Mouse (Mus musculus): ENCODE measurements at regions not wholly inside any gene's neighbourhood (a gene's known extent, or its start where the extent isn't known, plus 50 kb on each side); places are given as distances from the start of the nearest gene placed in this dataset.

DNA sequence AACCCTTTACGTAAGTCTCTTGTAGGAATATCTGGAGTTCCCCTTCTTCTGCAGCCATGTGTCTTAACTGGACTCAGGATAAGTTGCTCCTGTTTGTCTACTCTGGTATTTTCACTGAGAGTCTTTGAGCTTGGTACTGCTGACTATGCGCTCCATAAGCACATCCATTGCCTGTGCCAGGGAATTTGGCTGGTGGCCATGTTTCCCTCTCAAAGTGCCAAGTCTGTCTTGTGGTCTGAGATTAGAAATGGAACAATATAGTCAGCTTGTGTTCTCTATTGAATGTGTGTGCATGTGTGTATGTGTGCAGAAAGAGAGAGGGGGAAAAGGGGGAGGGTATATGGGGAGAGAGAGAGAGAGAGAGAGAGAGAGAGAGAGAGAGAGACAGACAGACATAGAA is 263.7 kb downstream of the Olfm4 start:
- DNase-seq = peak; percentile 64

DNA sequence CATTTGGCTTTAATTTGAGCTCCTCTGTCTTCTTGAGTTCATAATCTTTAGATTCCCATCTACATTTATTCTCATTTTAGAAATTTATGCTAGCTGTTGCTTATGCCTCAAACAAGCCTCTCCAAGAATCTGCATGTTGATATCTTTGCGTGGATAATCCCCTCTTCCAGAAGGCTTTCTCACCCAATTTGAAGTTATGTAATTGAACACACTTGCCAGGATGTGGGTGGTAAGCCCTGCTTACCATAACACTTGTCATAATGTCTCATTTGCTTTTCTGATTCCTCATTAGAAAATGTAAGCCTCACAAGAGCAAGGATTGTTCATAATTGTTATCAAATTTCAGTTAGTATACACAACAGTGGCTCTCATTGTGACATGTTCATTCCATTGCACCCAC is 266.0 kb downstream of the Olfm4 start:
- no peak for DNase-seq

DNA sequence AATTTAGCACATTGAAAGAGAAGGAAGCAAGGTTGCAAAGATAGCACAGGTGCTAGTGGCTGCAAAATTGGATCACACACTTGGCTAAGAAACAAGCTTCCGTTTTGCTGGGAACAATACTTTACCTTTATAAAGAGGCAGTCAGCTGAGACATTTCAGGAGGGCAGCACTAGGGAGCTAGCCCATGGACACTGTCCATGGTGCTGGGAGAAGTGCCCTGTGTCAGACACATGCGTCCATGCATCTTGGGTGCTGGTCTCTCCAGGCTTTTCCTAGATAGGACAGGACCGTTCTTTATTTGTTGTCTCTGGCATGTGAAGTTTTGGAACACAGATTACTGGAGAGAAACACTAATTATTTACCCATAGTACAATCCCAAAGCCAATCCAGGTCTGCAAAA is 273.2 kb downstream of the Olfm4 start:
- no peak for DNase-seq

DNA sequence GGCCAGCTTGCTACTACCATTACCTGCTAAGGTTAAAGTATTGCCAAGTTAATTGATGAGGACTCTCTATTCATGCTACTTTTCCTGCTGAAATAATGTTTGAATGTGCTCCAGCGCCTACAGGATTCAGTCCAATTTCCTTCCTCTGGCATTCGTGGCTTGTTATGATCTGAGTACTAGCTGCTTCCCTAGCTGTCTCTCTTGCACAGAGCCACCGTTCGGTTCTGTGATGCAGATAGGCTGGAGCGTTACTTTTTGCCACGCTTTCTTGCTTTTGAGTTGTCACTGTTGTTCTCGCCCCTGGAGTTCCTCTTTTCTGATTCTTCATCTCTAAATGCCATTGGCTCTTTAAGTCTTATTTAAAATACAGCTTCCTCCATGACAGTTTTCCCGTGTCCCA is 279.3 kb downstream of the Olfm4 start:
- no peak for DNase-seq

DNA sequence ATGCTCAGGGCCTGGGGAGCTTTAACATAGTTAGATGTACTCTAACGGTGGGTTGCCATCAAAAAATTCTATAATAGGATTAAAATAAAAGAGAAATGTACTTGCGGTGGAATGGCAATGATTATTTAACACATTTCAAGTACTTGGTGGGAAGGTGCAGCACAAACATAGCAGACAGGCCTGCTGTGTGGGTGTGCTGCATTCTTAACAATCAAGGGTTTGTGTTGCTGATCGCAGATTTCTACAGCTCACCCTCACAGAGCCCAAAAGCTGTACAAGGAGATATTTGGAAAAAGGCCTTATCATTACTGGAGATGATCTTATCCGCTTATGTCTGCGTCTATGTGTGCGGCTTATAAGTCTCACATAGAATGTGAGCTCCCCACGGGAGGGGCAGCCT is 281.2 kb downstream of the Olfm4 start:
- DNase-seq = no peak

DNA sequence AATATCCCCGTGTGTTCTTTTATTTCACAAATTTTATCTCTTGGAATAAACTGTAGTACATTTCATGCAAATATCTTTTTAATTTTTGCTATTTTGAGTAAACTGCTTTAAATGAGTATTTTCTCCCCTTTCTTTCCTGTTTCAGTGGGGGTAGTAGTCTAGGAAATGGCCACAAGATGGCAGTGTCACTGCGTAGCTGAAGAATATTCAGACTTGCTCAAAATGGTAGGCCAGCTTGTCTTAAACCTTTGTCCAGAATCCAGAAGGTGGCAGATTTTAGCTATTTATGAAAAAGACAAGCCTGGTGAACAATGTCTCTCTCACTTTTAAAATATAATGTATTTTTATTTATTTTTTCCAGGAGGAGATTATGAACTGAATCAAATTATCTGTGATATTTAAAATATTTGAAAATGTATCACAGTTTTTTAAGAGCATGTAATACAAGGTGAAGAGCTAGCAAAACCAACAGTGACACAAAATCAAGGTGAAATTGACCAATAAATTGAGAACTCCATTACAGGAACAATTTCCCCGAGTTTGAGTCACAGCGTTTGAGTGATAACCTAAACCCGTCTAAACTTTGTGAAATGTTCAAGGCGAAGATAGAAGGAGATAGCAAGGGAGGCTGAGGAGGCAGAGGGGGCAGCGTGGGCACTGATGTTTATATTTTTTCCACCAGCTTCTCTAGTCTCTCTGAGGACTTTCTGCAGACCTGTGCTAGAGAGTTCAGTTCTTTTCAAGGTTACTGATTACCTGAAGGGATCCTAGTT is 285.5 kb downstream of the Olfm4 start:
- peak; percentile 35 for DNase-seq

DNA sequence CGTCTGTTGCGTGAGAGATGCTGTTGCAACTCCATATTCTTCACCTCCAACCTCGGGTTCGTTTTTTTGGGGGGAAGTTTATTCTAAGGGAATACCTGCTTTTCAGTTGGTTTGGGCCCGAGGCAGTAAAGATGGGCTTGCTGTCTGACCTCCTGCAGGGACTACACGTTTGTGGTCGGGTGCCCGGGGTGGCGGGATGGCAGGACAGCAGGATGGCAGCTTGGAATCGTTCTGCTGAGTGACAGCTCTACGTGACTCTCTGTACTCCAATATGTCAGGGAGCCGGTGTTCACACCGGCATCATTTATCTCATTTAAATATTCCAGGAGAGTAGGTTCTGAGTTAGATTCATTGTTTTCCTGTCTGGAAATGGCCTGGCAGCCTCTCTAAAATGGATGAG is 286.2 kb downstream of the Olfm4 start:
- DNase-seq = no peak

DNA sequence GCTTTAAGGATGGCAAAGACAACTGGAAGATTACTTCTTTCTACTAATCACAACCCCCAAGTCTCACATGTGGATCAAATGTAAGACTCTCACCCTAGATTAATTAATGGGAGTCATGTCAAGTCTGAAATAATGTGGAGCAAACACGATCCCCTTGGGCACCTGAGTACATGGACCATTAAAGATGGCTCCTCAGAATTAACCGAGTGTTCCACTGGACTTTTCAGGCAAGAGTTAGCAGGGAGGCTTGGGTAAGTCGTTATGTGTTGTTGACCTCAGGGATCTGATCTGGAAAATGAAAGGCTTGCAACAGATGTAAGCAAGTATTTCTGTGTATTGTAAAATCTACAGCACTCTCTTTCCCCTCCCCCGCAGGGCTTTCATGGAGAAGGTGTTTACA is 296.3 kb downstream of the Olfm4 start:
- no peak for DNase-seq

DNA sequence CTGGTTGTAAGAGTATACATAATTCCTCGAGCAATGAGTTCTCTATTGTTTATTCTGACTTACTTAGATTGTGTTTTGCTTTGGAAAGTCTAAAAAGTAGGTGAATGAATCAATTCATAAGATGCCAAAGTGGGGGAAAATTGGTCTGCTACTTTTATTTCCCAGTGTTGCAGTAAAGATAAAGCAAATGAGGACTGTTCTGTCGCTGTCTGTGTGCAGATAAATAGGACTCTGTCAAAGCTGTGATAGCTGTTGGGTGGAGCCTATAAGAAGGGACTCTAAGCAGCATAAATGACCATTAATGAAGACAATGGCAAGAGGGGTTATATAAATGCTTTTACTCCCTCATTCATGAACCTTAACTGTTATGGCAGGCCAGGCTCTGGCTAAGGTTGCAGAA is 299.8 kb downstream of the Olfm4 start:
- no peak for DNase-seq

DNA sequence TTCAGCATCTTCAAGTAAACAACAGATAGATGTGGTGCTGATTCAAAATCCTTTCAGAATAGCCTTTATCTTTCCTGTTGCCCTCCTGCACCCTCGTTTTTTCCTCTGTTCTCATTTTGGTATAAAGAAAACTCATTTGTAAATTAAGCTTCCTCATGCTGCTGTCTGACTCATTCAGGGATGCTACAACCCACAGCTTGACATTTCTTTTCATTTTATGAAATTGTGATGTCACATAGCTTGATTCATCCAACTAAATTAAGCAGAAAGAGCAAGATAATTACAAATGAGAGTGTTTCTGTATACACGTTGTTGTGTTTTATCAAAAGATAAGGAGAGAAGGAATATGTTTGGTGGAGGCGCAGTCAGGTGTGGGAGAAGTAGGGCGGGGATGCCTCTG is 307.5 kb downstream of the Olfm4 start:
- no peak for DNase-seq

DNA sequence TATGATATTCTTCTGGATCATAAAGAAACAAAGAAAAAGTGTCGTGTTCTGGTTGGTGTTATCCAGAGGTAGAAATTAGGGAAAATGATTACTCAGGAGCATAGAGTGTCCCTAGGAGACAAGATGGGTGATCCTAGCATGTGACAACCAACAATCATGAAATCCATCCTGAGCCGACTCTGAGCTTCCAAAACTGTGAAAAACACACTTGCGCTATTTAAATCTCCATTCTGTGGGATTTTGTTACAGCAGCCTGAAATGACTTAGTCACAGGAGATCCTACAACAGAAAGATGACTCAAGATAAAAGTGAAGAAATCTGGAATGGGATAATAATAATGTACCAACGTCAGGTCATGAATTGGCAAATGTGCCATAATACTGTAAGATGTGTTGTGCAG is 309.5 kb downstream of the Olfm4 start:
- no peak for DNase-seq

DNA sequence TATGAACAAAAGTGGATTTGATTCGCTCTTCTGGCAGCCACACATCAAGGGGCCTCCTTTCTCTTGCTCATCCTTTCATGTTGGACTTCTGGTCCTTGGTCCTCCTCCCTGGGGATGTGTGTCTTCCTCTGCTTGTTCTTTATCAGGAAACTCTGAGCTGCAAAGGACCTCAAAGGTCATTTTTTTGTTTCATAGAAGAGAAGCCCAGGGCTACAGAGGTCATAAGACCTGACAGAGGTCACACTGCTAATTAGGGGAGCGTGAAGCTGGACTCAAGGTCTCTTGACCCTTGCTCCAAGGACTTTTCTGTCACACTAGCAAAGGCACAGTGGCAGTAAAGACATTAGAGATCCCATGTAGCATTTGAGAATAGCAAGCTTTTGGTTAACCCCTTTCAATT is 345.8 kb downstream of the Olfm4 start:
- no peak for DNase-seq

DNA sequence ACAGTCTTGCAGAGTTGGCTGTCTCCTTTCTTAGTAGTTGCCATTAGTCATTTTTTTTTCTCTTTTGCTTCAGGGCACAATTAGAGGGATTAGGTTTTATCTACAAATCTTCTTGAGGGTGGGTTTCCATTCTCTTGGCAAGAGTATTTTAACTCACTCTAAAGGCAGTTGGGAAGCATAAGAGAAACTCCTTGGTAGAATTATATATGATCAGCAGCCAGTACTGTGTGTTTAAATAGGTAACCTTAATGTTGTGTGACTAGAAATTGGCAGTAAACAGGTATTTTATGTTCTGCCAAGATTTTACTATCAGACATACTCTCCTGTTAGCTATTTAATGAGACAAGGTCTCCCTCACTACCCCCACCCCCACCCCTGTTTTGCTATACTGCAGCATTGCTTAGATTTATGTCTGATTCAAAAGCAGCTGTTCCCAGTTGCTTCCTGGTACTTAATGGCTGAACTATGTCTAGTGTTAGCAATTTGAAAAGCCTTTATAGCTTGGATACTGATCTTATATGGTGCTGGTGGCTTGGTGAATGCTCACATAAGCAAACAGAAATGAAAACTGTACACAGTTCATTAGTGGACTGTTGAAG is 378.2 kb downstream of the Olfm4 start:
- no peak for DNase-seq

DNA sequence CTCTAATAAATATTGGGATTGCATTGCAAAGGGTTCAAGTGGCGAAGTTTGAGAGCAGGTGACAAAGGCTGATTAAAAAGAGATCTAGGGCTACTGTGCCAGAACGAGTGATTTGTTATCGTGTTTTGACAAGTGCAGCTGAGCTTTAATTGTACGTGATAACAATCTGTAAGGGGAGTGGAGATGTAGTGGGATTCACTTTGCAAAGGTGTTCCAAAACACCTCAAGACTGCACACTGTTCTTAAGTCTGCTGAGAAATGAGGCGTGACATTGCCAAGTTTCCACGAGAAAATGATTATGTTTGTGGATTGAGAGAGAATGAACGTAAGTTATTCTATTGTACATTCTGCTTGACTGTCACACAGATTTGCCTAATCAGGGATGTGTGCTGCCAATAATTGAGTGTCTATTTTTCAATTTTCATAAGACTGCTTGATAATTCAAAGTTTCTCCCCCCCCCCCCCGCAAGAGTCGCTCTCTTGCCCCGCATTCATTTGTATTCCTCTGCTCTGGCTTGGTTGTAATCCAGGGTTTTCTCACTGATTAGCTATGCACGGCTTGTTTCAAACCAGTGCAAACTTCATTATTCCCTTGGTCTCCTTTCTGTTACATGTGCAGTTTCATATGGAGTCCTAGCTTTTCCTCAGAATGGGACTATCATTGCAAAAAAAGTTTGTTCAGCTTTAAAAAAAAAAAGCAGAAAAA is 385.7 kb downstream of the Olfm4 start:
- no peak for DNase-seq

DNA sequence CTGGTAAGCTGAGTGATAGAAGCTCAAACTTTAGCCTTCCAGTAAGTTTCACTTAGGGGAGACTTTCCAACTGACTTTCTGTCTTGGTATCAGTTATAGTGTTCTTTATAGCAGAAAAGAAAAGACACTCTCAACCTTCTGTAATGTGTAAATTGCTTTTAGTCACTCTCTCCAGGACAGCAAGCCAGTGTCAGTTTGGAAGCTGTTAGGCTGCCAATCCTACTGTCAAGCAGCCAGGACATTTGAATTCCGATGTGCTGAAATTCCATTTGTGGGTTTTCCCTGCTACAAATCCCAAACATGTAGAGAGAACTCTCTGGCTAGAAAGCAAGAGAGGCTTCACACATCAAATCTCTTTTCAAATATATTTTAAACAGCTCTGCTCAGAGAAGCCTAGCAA is 390.4 kb downstream of the Olfm4 start:
- no peak for DNase-seq

DNA sequence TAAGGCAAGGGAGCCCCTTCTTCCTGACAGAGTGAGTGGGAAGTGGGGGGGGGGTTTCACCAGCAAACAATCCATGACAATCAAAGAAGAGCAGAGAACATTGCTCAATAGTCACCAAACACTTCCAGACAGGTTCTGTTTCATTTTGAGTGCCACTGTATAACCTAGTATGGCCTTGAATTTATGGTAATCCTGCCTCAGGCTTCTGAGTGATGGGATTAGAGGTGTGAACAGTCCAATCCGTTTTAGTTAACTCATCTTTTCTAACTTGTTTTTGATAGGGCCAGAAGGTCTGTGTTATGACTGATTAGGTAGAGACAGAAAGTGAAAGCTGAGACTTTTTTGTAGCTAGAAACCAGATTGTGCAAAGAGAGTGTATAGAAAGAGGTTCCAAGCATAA is 393.2 kb downstream of the Olfm4 start:
- no peak for DNase-seq

DNA sequence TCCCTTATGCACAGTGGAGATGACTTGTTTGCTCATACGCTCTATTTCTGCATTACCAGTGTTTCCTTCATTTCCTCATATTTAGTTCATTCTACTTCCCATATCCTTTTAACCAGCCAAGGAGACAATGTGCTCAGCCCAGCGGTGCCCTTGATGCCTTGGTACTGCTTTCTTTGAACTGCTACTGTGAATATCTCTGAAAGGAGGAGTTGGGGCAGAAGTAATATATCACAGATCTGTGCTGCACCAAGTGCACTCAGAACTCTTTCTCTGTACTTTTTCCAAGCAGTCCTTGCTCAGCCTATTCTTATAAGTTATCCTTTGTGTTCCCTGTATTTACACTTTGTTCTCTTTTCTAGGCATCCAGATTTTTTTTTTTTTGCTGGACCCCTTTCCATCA is 407.5 kb downstream of the Olfm4 start:
- no peak for DNase-seq

DNA sequence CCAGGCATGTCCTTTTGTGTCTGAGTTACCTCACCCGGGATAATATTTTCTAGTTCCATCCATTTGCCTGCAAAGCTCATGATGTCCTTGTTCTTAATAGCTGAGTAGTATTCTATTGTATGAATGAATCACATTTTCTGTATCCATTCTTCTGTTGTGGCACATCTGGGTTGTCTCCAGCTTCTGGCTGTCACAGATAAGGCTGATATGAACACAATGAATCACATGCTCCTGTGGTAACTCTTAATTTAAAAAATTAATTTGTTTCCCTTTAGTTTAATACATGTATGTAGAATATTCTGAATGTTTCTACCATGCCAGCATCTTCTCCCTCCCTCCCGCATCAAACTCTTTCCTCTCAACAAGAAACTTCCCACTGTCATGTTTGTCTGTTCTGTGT is 424.4 kb downstream of the Olfm4 start:
- DNase-seq = no peak

DNA sequence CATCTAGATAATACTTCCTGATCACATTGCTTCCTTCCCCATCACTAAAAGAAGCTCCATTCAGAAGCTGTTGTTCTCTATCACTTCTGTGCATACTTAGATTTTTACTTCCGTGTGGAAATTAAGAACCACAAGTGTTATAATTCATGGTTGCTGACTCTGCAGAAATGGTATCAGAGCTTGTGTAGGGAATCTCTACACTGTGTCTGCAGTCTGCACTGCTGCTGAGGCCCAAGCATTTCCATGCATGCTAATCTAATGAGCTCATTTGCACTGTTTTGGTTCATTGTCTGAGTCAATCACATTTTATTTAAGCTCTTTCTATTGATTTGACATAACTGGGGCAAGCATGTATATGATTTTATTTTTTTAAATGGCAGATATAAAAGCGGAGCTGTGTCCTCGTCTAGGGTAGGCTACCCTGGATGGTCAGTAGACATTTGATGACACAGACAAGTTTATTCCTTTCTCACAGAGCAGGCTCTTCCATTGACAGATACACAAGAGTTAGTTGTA is 435.0 kb downstream of the Olfm4 start:
- DNase-seq = no peak

DNA sequence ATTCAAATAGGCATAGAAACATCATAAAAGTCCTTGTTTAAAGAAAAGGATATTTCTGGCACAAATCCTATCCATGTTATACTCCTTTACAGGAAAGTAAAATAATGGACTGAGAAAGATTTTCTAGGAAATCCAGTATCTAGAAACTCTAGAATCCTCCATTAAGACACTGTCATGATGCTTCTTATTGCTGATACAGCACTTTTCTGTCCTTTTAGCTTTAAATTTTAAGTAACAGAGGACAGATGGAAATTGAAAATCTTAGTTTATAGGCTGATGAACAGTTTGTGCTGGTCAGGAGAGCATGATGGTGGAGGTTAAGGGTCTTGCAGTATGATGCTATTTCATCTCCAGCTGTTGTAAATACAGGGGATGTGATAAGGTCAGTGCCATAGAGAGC is 459.9 kb downstream of the Olfm4 start:
- DNase-seq = no peak

DNA sequence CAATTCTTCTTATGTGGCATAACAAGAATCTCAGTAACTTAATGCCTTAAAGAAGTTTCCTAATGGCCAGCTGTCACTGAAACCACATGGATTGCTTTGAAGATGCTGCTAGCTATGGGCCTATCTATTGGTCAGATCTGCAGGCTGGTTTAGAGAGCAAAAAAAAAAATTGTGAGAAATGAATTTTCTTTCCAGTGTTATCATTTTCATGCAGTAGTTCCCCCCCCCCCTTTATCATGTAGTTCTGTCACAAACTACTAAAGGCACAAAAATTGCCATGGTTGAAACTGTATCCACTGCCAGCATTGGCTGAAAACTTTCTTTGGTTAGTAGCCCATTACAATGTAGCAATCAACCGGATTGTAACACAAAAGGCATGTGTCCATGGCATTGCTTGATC is 487.6 kb downstream of the Olfm4 start:
- no peak for DNase-seq

DNA sequence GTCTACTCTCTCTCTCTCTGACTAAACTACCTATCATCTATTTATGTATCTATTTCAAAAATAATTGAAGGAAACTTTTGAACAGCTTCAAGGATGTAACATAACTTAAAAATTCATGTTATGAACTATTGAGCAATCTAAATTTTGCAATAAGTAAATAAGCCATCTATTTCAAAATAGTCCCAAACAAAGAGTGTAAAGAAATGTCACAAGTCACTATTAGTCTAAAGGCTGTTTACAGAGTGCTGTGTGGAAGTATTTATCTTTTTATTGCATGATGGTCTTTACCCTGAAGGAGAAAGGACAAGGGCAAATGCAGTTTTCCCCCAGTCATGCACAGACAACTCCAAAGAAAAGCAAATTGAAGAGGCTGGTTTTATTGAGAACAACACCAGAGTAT is 496.0 kb downstream of the Olfm4 start:
- no peak for DNase-seq

DNA sequence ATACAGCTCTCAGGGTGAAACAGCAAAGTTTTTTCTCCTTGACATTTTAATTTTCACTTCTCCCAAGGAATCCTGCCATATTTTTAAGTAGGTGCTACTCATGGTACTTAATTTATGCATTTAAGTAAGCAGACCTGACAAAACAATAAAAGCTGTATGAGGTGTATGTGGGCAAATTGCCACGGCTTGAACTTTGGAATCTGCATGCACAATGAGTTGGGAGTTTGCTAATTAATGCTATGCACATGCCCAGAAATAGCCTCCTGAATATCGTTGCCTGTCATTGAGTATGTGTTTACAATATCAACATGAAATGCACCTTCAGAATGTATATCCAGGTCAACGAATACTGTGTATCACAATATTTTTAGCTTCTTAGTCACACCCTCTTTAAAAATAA is 498.9 kb downstream of the Olfm4 start:
- no peak for DNase-seq

DNA sequence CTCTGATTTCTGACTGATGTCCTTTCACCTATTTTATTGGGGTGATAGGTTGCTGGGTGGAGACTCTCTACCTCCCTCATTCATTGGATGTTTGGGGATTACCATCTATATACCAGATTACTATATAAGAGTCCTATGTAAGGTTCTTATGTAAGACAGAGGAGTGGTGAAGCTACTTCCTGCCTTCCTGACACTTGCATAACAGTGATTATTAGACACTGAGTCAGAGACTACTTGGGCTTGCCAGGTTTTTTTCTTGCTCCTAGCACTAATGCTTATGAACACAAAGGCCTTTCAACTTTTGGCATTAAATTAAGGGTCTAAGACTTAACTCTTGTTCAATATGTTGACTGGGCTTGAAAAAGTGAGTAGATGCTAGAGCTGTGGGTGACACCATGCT is 500.4 kb downstream of the Olfm4 start:
- DNase-seq = no peak

Data from cerebellum, adult 11 months (tissue).